Mouse (Mus musculus) heart, embryonic 15.5 days (tissue): ENCODE results near the gene Itga3. TPM values are rescaled to one million over a fixed set of nuclear protein-coding genes. Genes with fewer than 3 reads are reported as not detected.

Experiments
- ATAC-seq: fragments of 200-750 bp; cut with Nextera tagmentation; replicated peaks from 2 replicates; pipeline ENCODE4 v1.8.0; 2017; ENCODE audit warnings: low read depth, moderate TSS enrichment; ENCODE audit not compliant: insufficient number of reproducible peaks, insufficient read depth, low FRiP score
- H3K27ac ChIP-seq: fragments of 300-500 bp; sonication (generic); 2 replicates; pipeline ENCODE4 v1.5.1; 2015; ENCODE audit warnings: mild to moderate bottlenecking, inconsistent platforms
- H3K27me3 ChIP-seq: fragments of 300-500 bp; sonication (generic); 2 replicates; pipeline ENCODE4 v1.6.1; 2015; ENCODE audit warnings: inconsistent platforms
- H3K36me3 ChIP-seq: fragments of 300-500 bp; sonication (generic); 2 replicates; pipeline ENCODE4 v1.6.1; 2015; ENCODE audit warnings: mild to moderate bottlenecking, inconsistent platforms
- H3K4me1 ChIP-seq: fragments of 300-500 bp; sonication (generic); replicated peaks from 2 replicates; pipeline ENCODE4 v1.6.1; 2015; ENCODE audit warnings: inconsistent platforms
- H3K4me2 ChIP-seq: fragments of 300-500 bp; sonication (generic); 2 replicates; pipeline ENCODE4 v1.6.1; 2015; ENCODE audit warnings: inconsistent platforms, mild to moderate bottlenecking, moderate library complexity
- H3K4me3 ChIP-seq: fragments of 300-500 bp; sonication (generic); 2 replicates; pipeline ENCODE4 v1.5.1; 2015; ENCODE audit warnings: mild to moderate bottlenecking, inconsistent platforms
- H3K9ac ChIP-seq: fragments of 300-500 bp; sonication (generic); 2 replicates; pipeline ENCODE4 v1.6.1; 2015; ENCODE audit warnings: mild to moderate bottlenecking, inconsistent platforms
- H3K9me3 ChIP-seq: fragments of 300-500 bp; sonication (generic); replicated peaks from 2 replicates; pipeline ENCODE4 v1.6.1; 2016; ENCODE audit warnings: inconsistent platforms
- WGBS: fragments of 180-500 bp; shearing (Covaris S2); methylation state at CpG from one replicate; pipeline ENCODE4 v1.1.7; 2015; ENCODE audit warnings: mixed read lengths; 5-methylcytosine and 5-hydroxymethylcytosine counted together
- polyA plus RNA-seq: library from polyadenylated mRNA; unstranded; fragments of >200 nt; fragmentation: Nextera tagmentation; extraction: Ambion mirVana; gene quantifications from 2 replicates; pipeline ENCODE4 v1.2.1, GENCODE M21; 2015

Itga3 gene
- polyA plus RNA-seq, 1 experiment from 2014 or later = 9.7 TPM

DNA sequence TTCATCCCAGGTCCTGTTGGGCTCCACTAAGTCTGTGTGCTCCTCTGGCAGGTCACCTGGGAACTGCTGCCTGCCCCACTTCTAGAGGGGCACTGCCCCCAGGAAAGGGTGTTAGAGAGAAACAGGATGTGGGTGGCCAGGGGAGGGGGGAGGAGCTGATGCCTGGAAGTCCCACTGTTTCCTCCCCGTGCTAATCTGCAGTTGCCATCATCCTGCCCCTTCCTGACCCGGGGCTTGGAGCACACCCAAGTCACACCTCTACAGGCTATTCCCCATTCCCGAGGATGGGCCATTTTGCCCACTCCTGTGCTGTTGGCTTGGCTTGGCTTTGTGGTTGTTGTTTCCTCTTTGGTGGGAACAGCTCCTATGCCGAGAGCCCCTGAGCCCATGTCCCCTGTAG lies 76.1 kb downstream of the Itga3 start:
- H3K27ac ChIP-seq = peak overlapping the region; percentile 56
- H3K4me1 ChIP-seq = peaks cover 52% of the 10 kb centered on the region
- H3K4me2 ChIP-seq = peak overlapping the region; percentile 14; the same call in 1 of the 2 replicates
- H3K9me3 ChIP-seq = no peaks in the 10 kb centered on the region
- H3K4me3 ChIP-seq = no peak overlapping the region
- H3K27me3 ChIP-seq = no peaks in the 10 kb centered on the region
- 27% methylated on average over 4 of the region's 4 CpGs for WGBS
- no peak overlapping the region for H3K9ac ChIP-seq
- ATAC-seq = no peak
- H3K36me3 ChIP-seq = peaks cover 78% of the 10 kb centered on the region

DNA sequence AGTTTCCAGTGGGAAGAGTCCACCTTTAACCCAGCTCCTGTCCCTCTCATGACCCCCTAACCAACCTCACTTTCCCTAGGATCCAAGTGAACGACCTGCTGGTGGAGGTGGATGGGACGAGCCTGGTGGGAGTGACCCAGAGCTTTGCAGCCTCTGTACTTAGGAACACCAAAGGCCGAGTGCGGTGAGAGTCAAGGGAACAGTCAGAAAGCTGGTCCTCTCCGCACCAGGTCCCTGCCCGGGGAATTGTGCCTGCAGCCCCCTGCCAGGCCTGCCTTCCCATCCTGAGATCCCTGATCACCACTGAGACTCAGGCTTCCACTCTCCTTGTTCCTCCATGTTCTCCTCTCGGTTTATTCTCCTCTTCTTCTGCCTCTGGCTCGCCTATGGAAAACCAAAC lies 76.5 kb downstream of the Itga3 start:
- Histone ChIP-seq H3K27me3 (no peaks in the 10 kb centered on the region), H3K36me3 (peaks cover 74% of the 10 kb centered on the region), H3K27ac (peak overlapping the region; percentile 20), H3K4me2 (no peak overlapping the region), H3K4me3 (no peak overlapping the region), H3K9ac (no peak overlapping the region), H3K4me1 (peaks cover 56% of the 10 kb centered on the region), H3K9me3 (no peaks in the 10 kb centered on the region)
- ATAC-seq = no peak
- 64% methylated on average over 8 of the region's 8 CpGs for WGBS

- no peaks in the 10 kb centered on the region for H3K27me3 ChIP-seq
- H3K36me3 ChIP-seq = peaks cover 60% of the 10 kb centered on the region
- H3K27ac ChIP-seq = 0 out of 2 replicates have a peak overlapping the region, but pooled peaks have one; percentile 7
- H3K4me1 ChIP-seq = peaks cover 68% of the 10 kb centered on the region
- WGBS = 70% methylated on average over 16 of the region's 16 CpGs
- no peak overlapping the region; the same call in 1 of the 2 replicates for H3K4me2 ChIP-seq
- no peaks in the 10 kb centered on the region for H3K9me3 ChIP-seq
- H3K4me3 ChIP-seq = no peak overlapping the region
- ATAC-seq = no peak
- no peak overlapping the region for H3K9ac ChIP-seq
Measured at GRCm38 (mm10) chr11:94998041-94998531, 78.5 kb downstream of the Itga3 start.

DNA sequence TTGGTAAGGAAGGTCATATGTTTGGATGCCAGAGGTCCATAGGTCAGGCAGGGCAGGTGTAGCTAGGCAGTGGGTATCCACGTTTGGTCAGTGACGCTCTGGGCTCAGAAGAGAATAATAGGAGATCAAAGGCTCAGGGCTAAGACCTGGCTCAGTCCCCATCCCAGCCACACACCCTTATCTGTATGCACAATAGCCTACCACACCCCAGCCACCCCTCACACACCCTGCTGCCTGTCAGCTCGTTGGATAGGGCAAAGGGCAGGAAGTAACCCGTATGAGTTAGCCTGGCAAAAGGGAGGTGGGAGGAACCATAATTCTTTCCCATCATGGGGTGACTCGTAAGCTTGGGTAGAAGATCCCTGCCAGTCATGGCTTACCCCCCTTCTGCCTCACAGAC lies 79.0 kb downstream of the Itga3 start:
- Histone ChIP-seq H3K27me3 (no peaks in the 10 kb centered on the region), H3K4me2 (no peak overlapping the region), H3K9me3 (no peaks in the 10 kb centered on the region), H3K4me1 (peaks cover 73% of the 10 kb centered on the region), H3K36me3 (peaks cover 55% of the 10 kb centered on the region), H3K27ac (0 out of 2 replicates have a peak overlapping the region, but pooled peaks have one; percentile 7), H3K9ac (no peak overlapping the region), H3K4me3 (no peak overlapping the region)
- no peak for ATAC-seq
- 46% methylated on average over 5 of the region's 5 CpGs for WGBS

GRCm38 (mm10) chr11:94996984-94997383 lies 79.6 kb downstream of the Itga3 start:
- ATAC-seq = no peak
- no peak overlapping the region for H3K9ac ChIP-seq
- WGBS = 90% methylated on average over 6 of the region's 6 CpGs
- no peak overlapping the region for H3K4me2 ChIP-seq
- no peak overlapping the region for H3K4me3 ChIP-seq
- peaks cover 49% of the 10 kb centered on the region for H3K36me3 ChIP-seq
- no peaks in the 10 kb centered on the region for H3K27me3 ChIP-seq
- no peaks in the 10 kb centered on the region for H3K9me3 ChIP-seq
- peaks cover 79% of the 10 kb centered on the region for H3K4me1 ChIP-seq
- H3K27ac ChIP-seq = no peak overlapping the region

DNA sequence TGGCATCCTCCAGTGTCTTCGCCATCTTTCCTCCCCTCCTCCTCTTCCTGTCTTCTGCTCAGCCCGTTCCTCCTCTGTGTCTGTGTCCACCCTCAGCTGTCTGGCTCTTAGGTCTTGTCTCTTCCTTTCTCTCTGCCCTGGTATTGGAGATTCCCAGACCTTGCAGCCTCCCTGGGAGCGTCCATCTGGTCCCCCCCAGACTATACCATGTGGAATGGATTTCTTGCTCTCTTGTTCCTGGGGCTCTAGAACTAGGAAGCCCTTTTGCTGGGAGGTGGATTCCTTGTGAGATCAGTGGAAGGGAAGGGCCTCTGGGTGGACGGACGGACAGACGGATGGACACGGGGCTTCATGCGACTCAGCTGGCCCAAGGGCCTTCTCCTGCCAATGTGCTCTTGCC lies 80.5 kb downstream of the Itga3 start:
- 78% methylated on average over 8 of the region's 8 CpGs for WGBS
- peak overlapping the region; percentile 98 for H3K4me2 ChIP-seq
- ATAC-seq = no peak
- no peak overlapping the region for H3K27ac ChIP-seq
- H3K27me3 ChIP-seq = no peaks in the 10 kb centered on the region
- no peak overlapping the region; the same call in 1 of the 2 replicates for H3K9ac ChIP-seq
- H3K9me3 ChIP-seq = no peaks in the 10 kb centered on the region
- H3K36me3 ChIP-seq = peaks cover 42% of the 10 kb centered on the region; the same call in 1 of the 2 replicates
- H3K4me3 ChIP-seq = no peak overlapping the region
- H3K4me1 ChIP-seq = peaks cover 78% of the 10 kb centered on the region

DNA sequence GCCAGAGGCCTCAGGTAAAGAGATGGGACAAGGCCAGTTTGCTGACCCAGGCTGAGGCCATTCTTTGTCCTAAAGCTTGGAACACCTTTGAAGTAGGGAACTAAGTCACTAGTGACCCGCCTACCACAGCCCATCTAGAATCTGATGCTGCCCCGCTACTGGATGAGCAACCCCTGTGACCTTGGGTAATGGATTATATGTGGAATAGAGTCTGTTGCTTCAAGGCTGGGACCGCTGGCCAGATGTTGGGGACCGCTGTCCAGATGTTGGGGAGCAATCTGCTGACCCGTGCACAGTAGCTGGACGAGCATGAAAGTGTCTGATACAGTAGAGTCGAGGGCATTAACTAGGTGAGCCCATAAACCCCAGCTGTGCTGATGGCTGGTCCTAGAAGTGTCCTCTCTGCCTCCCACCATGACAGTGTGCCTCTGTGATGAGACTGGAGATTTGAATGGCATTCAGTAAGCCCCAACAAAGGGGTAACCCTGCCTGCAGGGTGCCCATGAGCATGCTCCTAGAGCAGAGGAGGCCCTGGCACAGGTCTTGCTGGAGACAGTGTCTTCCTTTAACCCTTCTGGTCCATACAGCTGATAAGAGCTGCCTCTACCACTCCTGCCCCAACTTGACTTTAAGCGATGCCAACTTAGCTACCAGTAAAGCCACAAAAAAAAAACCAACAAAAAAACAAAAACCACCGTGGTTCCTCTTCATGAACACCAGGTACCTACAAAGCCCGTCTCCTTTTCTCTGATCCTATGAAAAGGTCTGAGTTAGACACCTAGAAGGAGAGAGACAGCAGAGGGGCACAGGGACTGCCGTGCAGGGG lies 81.4 kb downstream of the Itga3 start:
- H3K36me3 ChIP-seq = peaks cover 38% of the 10 kb centered on the region; the same call in 1 of the 2 replicates
- H3K4me3 ChIP-seq = peak overlapping the region; percentile 73
- H3K4me1 ChIP-seq = peaks cover 74% of the 10 kb centered on the region
- H3K9me3 ChIP-seq = no peaks in the 10 kb centered on the region
- peak overlapping the region; percentile 98 for H3K4me2 ChIP-seq
- no peak overlapping the region for H3K27ac ChIP-seq
- no peak for ATAC-seq
- H3K9ac ChIP-seq = peak overlapping the region; percentile 82
- H3K27me3 ChIP-seq = no peaks in the 10 kb centered on the region
- WGBS = 80% methylated on average over 11 of the region's 11 CpGs

Other genes with a start within 250 kb of the Itga3 start
- gene Col1a1, start 140.6 kb downstream of the Itga3 start, polyA plus RNA-seq = 825 and 1,122 TPM in 2 replicates
- gene Hils1, start 109.2 kb downstream of the Itga3 start, polyA plus RNA-seq = 0.15 and 0.22 TPM in 2 replicates
- 22.1 and 24.7 TPM in 2 replicates for gene Sgca, start 100.5 kb downstream of the Itga3 start, polyA plus RNA-seq
- 5.0 and 6.6 TPM in 2 replicates for gene Ppp1r9b, start 85.8 kb downstream of the Itga3 start, polyA plus RNA-seq
- gene Samd14, start 66.9 kb downstream of the Itga3 start, polyA plus RNA-seq = 8.0 and 13.2 TPM in 2 replicates
- 114 and 117 TPM in 2 replicates for gene Pdk2, start 35.4 kb downstream of the Itga3 start, polyA plus RNA-seq
- 0.08 and 0.10 TPM in 2 replicates for gene Dlx3, start 43.3 kb upstream of the Itga3 start, polyA plus RNA-seq
- 0.08 and 0.10 TPM in 2 replicates for gene Dlx4, start 69.5 kb upstream of the Itga3 start, polyA plus RNA-seq
- gene Tac4, start 184.7 kb upstream of the Itga3 start, polyA plus RNA-seq = not detected in 2 replicates
- 43.3 and 51.3 TPM in 2 replicates for gene Kat7, start 233.4 kb upstream of the Itga3 start, polyA plus RNA-seq